Mouse (Mus musculus) stomach, embryonic 14.5 days (tissue): ENCODE results near the gene Fut11. TPM values are rescaled to one million over a fixed set of nuclear protein-coding genes. Genes with fewer than 3 reads are reported as not detected.
A peak's percentile ranks its signal among the peaks of the same experiment; 100 is the strongest.

ENCODE experiments used
- ATAC-seq: fragments of 200-750 bp; cut with Nextera tagmentation; 2 replicates; pipeline ENCODE4 v1.8.0; 2017; ENCODE audit warnings: low read depth, moderate TSS enrichment; ENCODE audit not compliant: insufficient number of reproducible peaks, insufficient read depth, low FRiP score
- H3K27ac ChIP-seq: fragments of 300-500 bp; sonication (generic); 2 replicates; pipeline ENCODE4 v1.5.1; 2014; ENCODE audit warnings: mild to moderate bottlenecking, low read length, moderate library complexity, mixed read lengths
- H3K27me3 ChIP-seq: fragments of 300-500 bp; sonication (generic); 2 replicates; pipeline ENCODE4 v1.6.1; 2014; ENCODE audit warnings: low read length, control low read depth, mixed read lengths; ENCODE audit not compliant: control insufficient read depth, insufficient read depth
- H3K36me3 ChIP-seq: fragments of 300-500 bp; sonication (generic); 2 replicates; pipeline ENCODE4 v1.6.1; 2014; ENCODE audit warnings: mild to moderate bottlenecking, control low read depth, low read length, moderate library complexity, mixed read lengths; ENCODE audit not compliant: control insufficient read depth, insufficient read depth
- H3K4me1 ChIP-seq: fragments of 300-500 bp; sonication (generic); 2 replicates; pipeline ENCODE4 v1.6.1; 2014; ENCODE audit warnings: low read length, control low read depth, mixed read lengths; ENCODE audit not compliant: control insufficient read depth, insufficient read depth
- H3K4me2 ChIP-seq: fragments of 300-500 bp; sonication (generic); replicated peaks from 2 replicates; pipeline ENCODE4 v1.6.1; 2014; ENCODE audit warnings: low read depth, low read length, control low read depth
- H3K4me3 ChIP-seq: fragments of 300-500 bp; sonication (generic); 2 replicates; pipeline ENCODE4 v1.5.1; 2014; ENCODE audit warnings: low read depth, low read length, control low read depth
- H3K9ac ChIP-seq: fragments of 300-500 bp; sonication (generic); replicated peaks from 2 replicates; pipeline ENCODE4 v1.6.1; 2014; ENCODE audit warnings: low read depth, mild to moderate bottlenecking, control low read depth, low read length, moderate library complexity, mixed read lengths
- H3K9me3 ChIP-seq: fragments of 300-500 bp; sonication (generic); 2 replicates; pipeline ENCODE4 v1.6.1; 2016; ENCODE audit warnings: low read depth, low read length, control low read depth; ENCODE audit not compliant: control insufficient read depth
- WGBS: fragments of 180-500 bp; shearing (Covaris S2); extraction: QIAGEN DNeasy Blood & Tissue Kit; methylation state at CpG from one replicate; pipeline ENCODE4 v1.1.7; 2014; 5-methylcytosine and 5-hydroxymethylcytosine counted together
- polyA plus RNA-seq: library from polyadenylated mRNA; unstranded; fragments of >200 nt; fragmentation: Nextera tagmentation; extraction: Ambion mirVana; gene quantifications from 2 replicates; pipeline ENCODE4 v1.2.1, GENCODE M21; 2014

The Fut11 gene
- polyA plus RNA-seq, 1 experiment from 2014 or later: 20.5 TPM

DNA sequence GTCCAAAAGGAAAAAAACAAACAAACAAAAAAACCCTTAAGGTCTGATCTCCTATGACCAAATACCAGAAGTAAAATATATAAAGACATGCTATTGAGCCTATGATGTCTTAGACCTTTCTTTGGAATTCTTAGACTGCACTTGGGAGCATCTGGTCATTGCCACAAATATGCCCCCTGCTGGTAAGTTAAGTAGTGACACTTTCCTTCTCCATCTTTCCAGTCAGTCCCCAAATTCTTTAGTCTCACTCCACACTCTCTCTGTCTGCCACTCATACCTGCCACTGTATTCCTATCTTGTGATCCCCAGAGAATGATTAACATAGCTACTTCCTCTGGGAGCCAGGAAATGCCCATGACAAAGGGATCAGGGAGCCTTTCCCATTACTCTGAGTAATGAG lies 36.4 kb upstream of the Fut11 start:
- H3K9me3 ChIP-seq: no peaks in the 10 kb centered on the region
- H3K4me2 ChIP-seq: no peak overlapping the region
- H3K27me3 ChIP-seq: no peaks in the 10 kb centered on the region
- no peak overlapping the region for H3K9ac ChIP-seq
- H3K4me1 ChIP-seq: 0 out of 2 replicates have a peak, but pooled peaks cover 8% of the 10 kb centered on the region
- no peak overlapping the region for H3K27ac ChIP-seq
- no peak for ATAC-seq
- no peaks in the 10 kb centered on the region for H3K36me3 ChIP-seq
- no peak overlapping the region for H3K4me3 ChIP-seq

- Histone ChIP-seq H3K4me1 (0 out of 2 replicates have a peak, but pooled peaks cover 8% of the 10 kb centered on the region), H3K4me3 (no peak overlapping the region), H3K27ac (no peak overlapping the region), H3K9me3 (no peaks in the 10 kb centered on the region), H3K27me3 (no peaks in the 10 kb centered on the region), H3K36me3 (no peaks in the 10 kb centered on the region), H3K9ac (no peak overlapping the region), H3K4me2 (no peak overlapping the region)
- WGBS: 89% methylated on average over 6 of the region's 6 CpGs
- ATAC-seq: no peak
Observed at GRCm38 (mm10) chr14:20658902-20659301, 35.9 kb upstream of the Fut11 start.

DNA sequence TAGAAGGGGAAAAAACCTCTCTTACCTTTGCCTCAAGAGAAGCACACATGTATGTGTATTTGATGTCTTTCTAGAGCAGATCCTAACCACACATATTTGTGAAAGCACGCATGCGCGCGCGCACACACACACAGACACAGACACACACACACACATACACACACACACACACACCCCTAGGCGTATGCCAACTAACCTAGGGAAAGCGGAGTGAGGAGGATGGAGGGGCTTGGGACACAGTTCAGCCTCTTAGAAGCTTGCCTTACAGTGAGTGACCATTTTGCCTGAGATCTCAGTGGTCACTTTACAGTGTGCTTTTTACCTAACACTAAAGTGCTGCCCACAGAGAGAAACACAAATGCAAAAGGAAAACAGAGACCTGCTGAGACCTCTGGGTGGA lies 35.1 kb upstream of the Fut11 start:
- no peak overlapping the region for H3K4me3 ChIP-seq
- H3K4me1 ChIP-seq: 0 out of 2 replicates have a peak, but pooled peaks cover 8% of the 10 kb centered on the region
- H3K27me3 ChIP-seq: no peaks in the 10 kb centered on the region
- H3K27ac ChIP-seq: no peak overlapping the region
- H3K36me3 ChIP-seq: no peaks in the 10 kb centered on the region
- no peak for ATAC-seq
- H3K9me3 ChIP-seq: no peaks in the 10 kb centered on the region
- H3K9ac ChIP-seq: no peak overlapping the region
- no peak overlapping the region for H3K4me2 ChIP-seq
- WGBS: 99% methylated on average over 7 of the region's 7 CpGs

- peak overlapping the region; percentile 68 for H3K4me3 ChIP-seq
- no peaks in the 10 kb centered on the region for H3K27me3 ChIP-seq
- no peaks in the 10 kb centered on the region for H3K36me3 ChIP-seq
- 0 out of 2 replicates have a peak, but pooled peaks cover 8% of the 10 kb centered on the region for H3K4me1 ChIP-seq
- H3K27ac ChIP-seq: peak overlapping the region; percentile 94
- H3K4me2 ChIP-seq: peak overlapping the region; percentile 90
- 1% methylated on average over 52 of the region's 52 CpGs for WGBS
- peak overlapping the region; percentile 69 for H3K9ac ChIP-seq
- no peaks in the 10 kb centered on the region for H3K9me3 ChIP-seq
- ATAC-seq: peak; percentile 84
Observed at GRCm38 (mm10) chr14:20660827-20661660, 33.7 kb upstream of the Fut11 start.

- Histone ChIP-seq H3K9me3 (no peaks in the 10 kb centered on the region), H3K27ac (peak overlapping the region; percentile 94), H3K4me2 (peak overlapping the region; percentile 90), H3K36me3 (no peaks in the 10 kb centered on the region), H3K4me3 (peak overlapping the region; percentile 68), H3K27me3 (no peaks in the 10 kb centered on the region), H3K9ac (peak overlapping the region; percentile 69), H3K4me1 (0 out of 2 replicates have a peak, but pooled peaks cover 8% of the 10 kb centered on the region)
- peak; percentile 31 for ATAC-seq
- WGBS: 10% methylated on average over 19 of the region's 19 CpGs
Observed at GRCm38 (mm10) chr14:20661661-20662331, 33.0 kb upstream of the Fut11 start.

- no peaks in the 10 kb centered on the region for H3K9me3 ChIP-seq
- no peak overlapping the region for H3K27ac ChIP-seq
- H3K4me2 ChIP-seq: 0 out of 2 replicates have a peak overlapping the region, but pooled peaks have one; percentile 90
- no peaks in the 10 kb centered on the region for H3K36me3 ChIP-seq
- 84% methylated on average over 3 of the region's 3 CpGs for WGBS
- 0 out of 2 replicates have a peak, but pooled peaks cover 8% of the 10 kb centered on the region for H3K4me1 ChIP-seq
- H3K4me3 ChIP-seq: no peak overlapping the region
- ATAC-seq: no peak
- H3K27me3 ChIP-seq: no peaks in the 10 kb centered on the region
- no peak overlapping the region for H3K9ac ChIP-seq
Observed at GRCm38 (mm10) chr14:20662740-20663139, 32.0 kb upstream of the Fut11 start.

- Histone ChIP-seq H3K27ac (no peak overlapping the region), H3K9me3 (no peaks in the 10 kb centered on the region), H3K9ac (no peak overlapping the region), H3K4me3 (no peak overlapping the region), H3K4me2 (no peak overlapping the region), H3K27me3 (no peaks in the 10 kb centered on the region), H3K36me3 (no peaks in the 10 kb centered on the region), H3K4me1 (0 out of 2 replicates have a peak, but pooled peaks cover 8% of the 10 kb centered on the region)
- no peak for ATAC-seq
- WGBS: 49% methylated on average over 2 of the region's 2 CpGs
Observed at GRCm38 (mm10) chr14:20663601-20664000, 31.2 kb upstream of the Fut11 start.

GRCm38 (mm10) chr14:20664436-20664835 lies 30.3 kb upstream of the Fut11 start:
- Histone ChIP-seq H3K36me3 (no peaks in the 10 kb centered on the region), H3K4me2 (no peak overlapping the region), H3K27ac (no peak overlapping the region), H3K9ac (no peak overlapping the region), H3K27me3 (no peaks in the 10 kb centered on the region), H3K4me3 (no peak overlapping the region), H3K9me3 (no peaks in the 10 kb centered on the region), H3K4me1 (0 out of 2 replicates have a peak, but pooled peaks cover 8% of the 10 kb centered on the region)
- WGBS: 57% methylated on average over 3 of the region's 3 CpGs
- ATAC-seq: no peak
